ENCODE assay signal across 8 mouse cellular contexts in the genomic region with DNA sequence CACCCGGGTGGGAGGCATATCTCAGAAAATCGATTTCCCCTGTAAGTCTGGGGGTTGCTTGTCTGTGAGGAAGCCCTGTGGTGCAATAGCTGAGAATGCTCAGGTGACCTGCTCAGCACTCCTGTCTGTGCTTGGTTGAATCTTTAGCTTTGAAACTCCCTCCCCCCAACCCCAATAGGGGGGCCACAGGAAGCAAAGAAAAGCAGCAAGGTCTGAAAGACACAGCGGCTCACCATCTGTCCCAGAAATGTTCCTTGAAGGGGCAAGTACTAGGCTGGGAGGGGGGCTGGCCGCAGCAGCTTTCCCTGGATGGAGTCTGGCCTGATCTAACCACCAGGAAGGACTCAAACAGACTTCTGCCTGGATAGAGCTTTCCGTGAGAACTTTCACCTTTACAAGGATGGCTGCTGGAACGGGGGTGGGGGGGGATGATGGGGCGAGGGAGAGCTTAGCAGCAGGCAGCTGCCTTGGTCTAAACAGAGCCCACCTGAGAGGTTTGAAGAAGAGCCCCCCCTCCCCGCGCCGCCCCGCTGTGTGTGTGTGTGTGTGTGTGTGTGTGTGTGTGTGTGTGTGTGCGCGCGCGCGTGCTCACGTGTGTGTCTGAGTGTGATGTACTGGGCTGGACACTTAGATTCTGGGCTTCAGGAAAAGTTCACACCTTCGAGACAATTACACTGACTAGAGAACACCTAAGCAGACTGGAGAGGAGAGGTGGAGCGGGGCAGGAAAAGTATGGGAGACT. TPM values are rescaled to one million over a fixed set of nuclear protein-coding genes. Genes with fewer than 3 reads are reported as not detected.
DNase-seq lines count a peak whose midpoint lies in the region; ATAC-seq lines count a peak whose summit lies in the region.

No protein-coding gene starts in this region.

- DNase-seq in cerebellum, adult 11-12 months: peak; percentile 52
- DNase-seq in cerebellum, postnatal 36 days: no peak
- DNase-seq in retina, postnatal 1 day: peak; percentile 29
- no peak for DNase-seq in retina, embryonic 14.5 days (ENCODE audit: low spot score)
- DNase-seq in T-cell, adult 2 months (ENCODE audit: low spot score): no peak
- DNase-seq in right cerebral cortex, postnatal 36 days (ENCODE audit: low spot score in 2 of 2): no peak
- no peak for DNase-seq in adrenal gland, adult 8-10 months

- no peak overlapping the region for H3K9ac ChIP-seq in liver, embryonic 12.5 days

- peak overlapping the region; percentile 57 for H3K4me3 ChIP-seq in liver, embryonic 12.5 days

- H3K4me2 ChIP-seq in liver, embryonic 12.5 days: peak overlapping the region; percentile 71

- peaks cover 81% of the 10 kb centered on the region for H3K27me3 ChIP-seq in liver, embryonic 12.5 days (replicated peaks)

- no peaks in the 10 kb centered on the region for H3K9me3 ChIP-seq in liver, embryonic 12.5 days (replicated peaks)

- no peak for ATAC-seq in liver, embryonic 12.5 days

- H3K36me3 ChIP-seq in liver, embryonic 12.5 days: no peaks in the 10 kb centered on the region

- no peak overlapping the region for H3K27ac ChIP-seq in liver, embryonic 12.5 days

- 17% methylated on average over 18 of the region's 19 CpGs for WGBS in liver, embryonic 12.5 days (ENCODE audit: insufficient replicate concordance)

- 0 out of 2 replicates have a peak, but pooled peaks cover 2% of the 10 kb centered on the region for H3K4me1 ChIP-seq in liver, embryonic 12.5 days

RNA-seq across cellular contexts. Expression of a gene that starts 2.1 kb away (rescaled TPM):
- polyA plus RNA-seq in liver, embryonic 12.5 days (2016; fragmentation: Nextera tagmentation; extraction: Ambion mirVana): 0.18 and 0.21 TPM in 2 replicates
- 1 to 10 TPM in 3 of 4 experiments, under 1 TPM in 1; 0.68 to 2.6 (median 1.7) TPM for total RNA-seq in adrenal gland, adult 8-10 months (2022)

Comparison
In these comparisons a context has a peak if more than half of its experiments do, and no peak if none do; other contexts are left out.
1. DNase-seq: peak in cerebellum, adult 11-12 months (single experiment) and retina, postnatal 1 day (single experiment); none in cerebellum, postnatal 36 days (0 of 2), retina, embryonic 14.5 days (single experiment), T-cell, adult 2 months (single experiment), right cerebral cortex, postnatal 36 days (0 of 2) and adrenal gland, adult 8-10 months (single experiment).